Comparison of ENCODE assay signal across 1 mouse cellular context in the genomic region with DNA sequence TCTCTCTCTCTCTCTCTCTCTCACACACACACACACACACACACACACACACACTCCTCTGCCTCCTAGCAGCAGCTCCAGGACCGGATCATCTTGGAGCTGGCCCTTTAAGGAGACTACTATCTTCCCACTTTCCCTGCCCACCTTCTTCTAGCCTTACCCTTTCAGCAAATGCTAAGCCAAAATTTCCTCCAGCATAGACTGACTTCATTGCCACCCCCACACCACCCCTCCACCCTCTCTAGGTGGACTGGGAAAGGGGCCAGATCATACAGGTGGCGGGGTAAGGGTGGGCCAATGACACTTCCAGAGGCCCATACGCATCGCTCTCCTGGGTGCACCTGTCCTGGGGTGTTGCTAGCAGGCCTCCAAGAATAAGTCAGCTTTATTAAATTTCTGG.
TF ChIP-seq lines count a peak whose summit lies in the region.

No protein-coding gene starts in this region.

TF ChIP-seq in MEL, 35 proteins besides CTCF, POLR2A, EP300 and RAD21:
- TF ChIP-seq TCF12 (IDR thresholded peaks at IDR 0.05; ENCODE audit: low read depth, low read length), result peak; percentile 36; the same call in 1 of the 2 replicates
- TF ChIP-seq BHLHE40 (IDR thresholded peaks at IDR 0.05; ENCODE audit: borderline replicate concordance, low read depth, low read length), result no peak
- TF ChIP-seq CHD1 (IDR thresholded peaks at IDR 0.05; ENCODE audit: low read depth, low read length), result no peak
- TF ChIP-seq GABPA (IDR thresholded peaks at IDR 0.05; ENCODE audit: low read depth, low read length), result no peak
- TF ChIP-seq UBTF (IDR thresholded peaks at IDR 0.05; ENCODE audit: borderline replicate concordance, insufficient read depth, low read depth, low read length), result no peak
- no peak for TF ChIP-seq ELF1 (IDR thresholded peaks at IDR 0.05; ENCODE audit: low read depth, low read length)
TF ChIP-seq in MEL: peak in this region for 1.
